Mouse (Mus musculus) macrophage (primary cell): ENCODE data around the gene Dennd4c. TPM values are rescaled to one million over a fixed set of nuclear protein-coding genes. Genes with fewer than 3 reads are reported as not detected.
A peak's percentile ranks its signal among the peaks of the same experiment; 100 is the strongest.
"Not testable (repeated sequence)": the region's sequence is repeated elsewhere in the genome, so short reads cannot be mapped to it uniquely, and the experiment has no call there.

Experiments used
- H3K27ac ChIP-seq: fragments of 350-480 bp; formaldehyde crosslinking; 2 replicates; pipeline ENCODE4 v1.9.0; 2021
- H3K36me3 ChIP-seq: fragments of 350-480 bp; formaldehyde crosslinking; 2 replicates; pipeline ENCODE4 v1.9.0; 2021; ENCODE audit errors: inconsistent target
- H3K4me3 ChIP-seq: fragments of 350-480 bp; formaldehyde crosslinking; 2 replicates; pipeline ENCODE4 v1.9.0; 2021; ENCODE audit errors: inconsistent target
- H3K79me2 ChIP-seq: fragments of 350-480 bp; formaldehyde crosslinking; 2 replicates; pipeline ENCODE4 v1.9.0; 2021; ENCODE audit errors: inconsistent target
- WGBS: methylation state at CpG from one replicate; pipeline ENCODE4 v1.1.7; 2026; ENCODE audit warnings: inconsistent platforms; ENCODE audit not compliant: missing documents; 5-methylcytosine and 5-hydroxymethylcytosine counted together
- polyA plus RNA-seq: library from polyadenylated mRNA; stranded (reverse); fragments of 250-400 nt; gene quantifications from 3 replicates; pipeline ENCODE4 v1.2.4, GENCODE M21; 2018; ENCODE audit warnings: inconsistent platforms

The Dennd4c gene
- polyA plus RNA-seq, 1 experiment from 2014 or later, result 67.8 TPM

GRCm38 (mm10) chr4:86729829-86730228, 18.5 kb upstream of the Dennd4c start:
- 95% methylated on average over 6 of the region's 6 CpGs for WGBS
- peaks cover 5% of the 10 kb centered on the region; the same call in 1 of the 2 replicates for H3K36me3 ChIP-seq
- no peaks in the 10 kb centered on the region for H3K79me2 ChIP-seq

GRCm38 (mm10) chr4:86734088-86734841, 14.1 kb upstream of the Dennd4c start:
- Histone ChIP-seq H3K4me3 (no peak overlapping the region), H3K79me2 (no peaks in the 10 kb centered on the region), H3K36me3 (peaks cover 6% of the 10 kb centered on the region; the same call in 1 of the 2 replicates), H3K27ac (no peak overlapping the region)
- WGBS, result 94% methylated on average over 19 of the region's 19 CpGs

More at GRCm38 (mm10) chr4:86729829-86730228, 18.5 kb upstream of the Dennd4c start:
- no peak overlapping the region for H3K4me3 ChIP-seq
- no peak overlapping the region for H3K27ac ChIP-seq

GRCm38 (mm10) chr4:86739308-86739993, 8.9 kb upstream of the Dennd4c start:
- H3K27ac ChIP-seq, result no peak overlapping the region

GRCm38 (mm10) chr4:86749361-86749841, 1.0 kb downstream of the Dennd4c start:
- Histone ChIP-seq H3K4me3 (peak overlapping the region; percentile 49), H3K36me3 (no peaks in the 10 kb centered on the region), H3K27ac (peak overlapping the region; percentile 53), H3K79me2 (peaks cover 54% of the 10 kb centered on the region)
- WGBS, result 2% methylated on average over 12 of the region's 13 CpGs

More at GRCm38 (mm10) chr4:86739308-86739993, 8.9 kb upstream of the Dennd4c start:
- WGBS, result 79% methylated on average over 5 of the region's 5 CpGs
- peaks cover 22% of the 10 kb centered on the region for H3K36me3 ChIP-seq
- H3K79me2 ChIP-seq, result no peaks in the 10 kb centered on the region
- no peak overlapping the region for H3K4me3 ChIP-seq

GRCm38 (mm10) chr4:86750346-86750945, 2.1 kb downstream of the Dennd4c start:
- WGBS, result 14% methylated on average over 7 of the region's 10 CpGs
- Histone ChIP-seq H3K79me2 (peaks cover 59% of the 10 kb centered on the region), H3K36me3 (no peaks in the 10 kb centered on the region), H3K4me3 (peak overlapping the region; percentile 49), H3K27ac (peak overlapping the region; percentile 53)

- Histone ChIP-seq H3K79me2 (peaks cover 91% of the 10 kb centered on the region), H3K4me3 (no peak overlapping the region), H3K36me3 (no peaks in the 10 kb centered on the region), H3K27ac (no peak overlapping the region)
These were observed 16.0 kb downstream of the Dennd4c start for GRCm38 (mm10) chr4:86764307-86764706.

- 99% methylated on average over 9 of the region's 9 CpGs for WGBS
- H3K36me3 ChIP-seq, result peaks cover 66% of the 10 kb centered on the region
These were observed 29.2 kb downstream of the Dennd4c start for GRCm38 (mm10) chr4:86777587-86777986.

GRCm38 (mm10) chr4:86810604-86811003, 62.2 kb downstream of the Dennd4c start:
- 86% methylated on average over 2 of the region's 2 CpGs for WGBS
- H3K4me3 ChIP-seq, result no peak overlapping the region
- H3K79me2 ChIP-seq, result no peaks in the 10 kb centered on the region; the same call in 1 of the 2 replicates
- H3K36me3 ChIP-seq, result peaks cover 84% of the 10 kb centered on the region
- H3K27ac ChIP-seq, result no peak overlapping the region

More at GRCm38 (mm10) chr4:86777587-86777986, 29.2 kb downstream of the Dennd4c start:
- Histone ChIP-seq H3K27ac (no peak overlapping the region), H3K79me2 (peaks cover 81% of the 10 kb centered on the region), H3K4me3 (no peak overlapping the region)

- no peaks in the 10 kb centered on the region; the same call in 1 of the 2 replicates for H3K79me2 ChIP-seq
- 94% methylated on average over 2 of the region's 3 CpGs for WGBS
- no peak overlapping the region for H3K4me3 ChIP-seq
- H3K27ac ChIP-seq, result no peak overlapping the region
- H3K36me3 ChIP-seq, result peaks cover 72% of the 10 kb centered on the region
These were observed 66.5 kb downstream of the Dennd4c start for GRCm38 (mm10) chr4:86814850-86815249.

- H3K4me3 ChIP-seq, result no peak overlapping the region
- H3K36me3 ChIP-seq, result peaks cover 82% of the 10 kb centered on the region
- WGBS, result 81% methylated on average over 2 of the region's 2 CpGs
- no peak overlapping the region for H3K27ac ChIP-seq
- peaks cover 5% of the 10 kb centered on the region; the same call in 1 of the 2 replicates for H3K79me2 ChIP-seq
These were observed 74.8 kb downstream of the Dennd4c start for GRCm38 (mm10) chr4:86823169-86823568.

GRCm38 (mm10) chr4:86825143-86825542, 76.8 kb downstream of the Dennd4c start:
- 91% methylated on average over 7 of the region's 7 CpGs for WGBS

GRCm38 (mm10) chr4:86831896-86832295, 83.5 kb downstream of the Dennd4c start:
- H3K27ac ChIP-seq, result no peak overlapping the region
- WGBS, result 100% methylated on average over 2 of the region's 2 CpGs
- peaks cover 86% of the 10 kb centered on the region for H3K36me3 ChIP-seq
- H3K4me3 ChIP-seq, result no peak overlapping the region
- no peaks in the 10 kb centered on the region for H3K79me2 ChIP-seq

More at GRCm38 (mm10) chr4:86825143-86825542, 76.8 kb downstream of the Dennd4c start:
- Histone ChIP-seq H3K36me3 (peaks cover 81% of the 10 kb centered on the region), H3K27ac (no peak overlapping the region), H3K4me3 (no peak overlapping the region), H3K79me2 (peaks cover 5% of the 10 kb centered on the region; the same call in 1 of the 2 replicates)

- no CpG with 5 or more reads among the region's 2 CpGs for WGBS
- H3K27ac ChIP-seq, H3K4me3 ChIP-seq, H3K79me2 ChIP-seq: not testable (repeated sequence)
- H3K36me3 ChIP-seq, result peaks cover 66% of the 10 kb centered on the region
These were observed 92.8 kb downstream of the Dennd4c start for GRCm38 (mm10) chr4:86841141-86841540.

- WGBS, result 94% methylated on average over 3 of the region's 3 CpGs
- no peak overlapping the region for H3K4me3 ChIP-seq
- no peaks in the 10 kb centered on the region for H3K79me2 ChIP-seq
- H3K27ac ChIP-seq, result no peak overlapping the region
- H3K36me3 ChIP-seq, result peaks cover 56% of the 10 kb centered on the region; the same call in 1 of the 2 replicates
These were observed 97.0 kb downstream of the Dennd4c start for GRCm38 (mm10) chr4:86845384-86845783.
